15 mouse cellular contexts compared by ENCODE assay signal in genomic region chr11:120900276-120901244, GRCm38 (mm10). TPM values are rescaled to one million over a fixed set of nuclear protein-coding genes. Genes with fewer than 3 reads are reported as not detected.
DNase-seq lines count a peak whose midpoint lies in the region; ATAC-seq and TF ChIP-seq lines count a peak whose summit lies in the region.
"Had no signal": no experiment of that assay in that cellular context is flagged by ENCODE, and none has a peak within 500 bp of the region (broad histone marks: within the 10 kb centered on the region; RNA-seq: fewer than 3 reads in every experiment).

No protein-coding gene starts in this region.

- H3K4me1 ChIP-seq in heart, embryonic 12.5 days (replicated peaks) = peaks cover 5% of the 10 kb centered on the region; the same call in 1 of the 2 replicates
- H3K4me1 ChIP-seq in bone marrow, adult 2 months (ENCODE audit: control insufficient read depth, insufficient read depth, low read length) = peaks cover 6% of the 10 kb centered on the region; the same call in 1 of the 2 replicates
- peaks cover 78% of the 10 kb centered on the region for H3K4me1 ChIP-seq in liver, embryonic 13.5 days (replicated peaks)
- H3K4me1 ChIP-seq in midbrain, embryonic 14.5 days (ENCODE audit: control insufficient read depth, insufficient read depth, low read length) = no peaks in the 10 kb centered on the region
- H3K4me1 ChIP-seq: embryonic facial prominence, embryonic 15.5 days; midbrain, embryonic 12.5 days; neural tube, embryonic 12.5 days had no signal

- no peaks in the 10 kb centered on the region for H3K9me3 ChIP-seq in heart, embryonic 12.5 days (replicated peaks)
- no peaks in the 10 kb centered on the region for H3K9me3 ChIP-seq in liver, embryonic 13.5 days (replicated peaks)
- H3K9me3 ChIP-seq in midbrain, embryonic 14.5 days (ENCODE audit: control insufficient read depth, low read length) = no peaks in the 10 kb centered on the region
- H3K9me3 ChIP-seq: embryonic facial prominence, embryonic 15.5 days; G1E; midbrain, embryonic 12.5 days; neural tube, embryonic 12.5 days had no signal

- WGBS in heart, embryonic 12.5 days = 68% methylated on average over 8 of the region's 8 CpGs
- WGBS in bone marrow, adult 2 months = 75% methylated on average over 8 of the region's 8 CpGs
- 52% methylated on average over 8 of the region's 8 CpGs for WGBS in liver, embryonic 13.5 days (ENCODE audit: insufficient replicate concordance)
- 92% methylated on average over 8 of the region's 8 CpGs for WGBS in midbrain, embryonic 14.5 days

- H3K4me3 ChIP-seq in heart, embryonic 12.5 days = no peak overlapping the region
- no peak overlapping the region for H3K4me3 ChIP-seq in bone marrow, adult 2 months (replicated peaks; ENCODE audit: control insufficient read depth, low read depth, low read length)
- 0 out of 2 replicates have a peak overlapping the region, but pooled peaks have one; percentile 5 for H3K4me3 ChIP-seq in liver, embryonic 13.5 days (replicated peaks)
- H3K4me3 ChIP-seq in midbrain, embryonic 14.5 days (replicated peaks; ENCODE audit: low read depth, low read length) = no peak overlapping the region
- H3K4me3 ChIP-seq: embryonic facial prominence, embryonic 15.5 days; midbrain, embryonic 12.5 days; neural tube, embryonic 12.5 days had no signal

- no peak for TF ChIP-seq POLR2A in bone marrow, adult 2 months (IDR thresholded peaks at IDR 0.05; ENCODE audit: borderline replicate concordance, control insufficient read depth, low read depth, low read length)

- no peak for DNase-seq in heart, adult 8-10 months (ENCODE audit: low spot score)
- peak; percentile 60 for DNase-seq in liver, embryonic 13.5 days
- DNase-seq in midbrain, embryonic 14.5 days = no peak
- no peak for DNase-seq in right cerebral cortex, adult 2 months (ENCODE audit: low spot score in 2 of 2)
- DNase-seq in right cerebral cortex, postnatal 14 days = no peak
- DNase-seq: B cell, adult 2 months; cerebellum, postnatal 25 days; kidney, postnatal 14 days had no signal

- H3K27ac ChIP-seq in heart, embryonic 12.5 days (ENCODE audit: poor library complexity, severe bottlenecking) = peak overlapping the region; percentile 41; the same call in 1 of the 2 replicates
- H3K27ac ChIP-seq in bone marrow, adult 2 months (ENCODE audit: control insufficient read depth, insufficient read depth, low read depth, low read length, poor library complexity) = peak overlapping the region; percentile 70
- H3K27ac ChIP-seq in liver, embryonic 13.5 days = peak overlapping the region; percentile 94
- H3K27ac ChIP-seq in midbrain, embryonic 14.5 days (replicated peaks; ENCODE audit: low read depth, low read length) = no peak overlapping the region
- H3K27ac ChIP-seq: embryonic facial prominence, embryonic 15.5 days; midbrain, embryonic 12.5 days; neural tube, embryonic 12.5 days had no signal

- no peak overlapping the region for H3K9ac ChIP-seq in heart, embryonic 12.5 days
- H3K9ac ChIP-seq in liver, embryonic 13.5 days = peak overlapping the region; percentile 63
- no peak overlapping the region for H3K9ac ChIP-seq in midbrain, embryonic 14.5 days (replicated peaks; ENCODE audit: low read length)
- H3K9ac ChIP-seq: embryonic facial prominence, embryonic 15.5 days; midbrain, embryonic 12.5 days; neural tube, embryonic 12.5 days had no signal

- H3K27me3 ChIP-seq in heart, embryonic 12.5 days (replicated peaks) = no peaks in the 10 kb centered on the region
- no peaks in the 10 kb centered on the region for H3K27me3 ChIP-seq in liver, embryonic 13.5 days
- H3K27me3 ChIP-seq in midbrain, embryonic 14.5 days (ENCODE audit: control insufficient read depth, insufficient read depth, low read length) = no peaks in the 10 kb centered on the region
- H3K27me3 ChIP-seq: embryonic facial prominence, embryonic 15.5 days; midbrain, embryonic 12.5 days; neural tube, embryonic 12.5 days had no signal

- no peak overlapping the region for H3K4me2 ChIP-seq in heart, embryonic 12.5 days
- H3K4me2 ChIP-seq in liver, embryonic 13.5 days = peak overlapping the region; percentile 64
- no peak overlapping the region for H3K4me2 ChIP-seq in midbrain, embryonic 14.5 days (ENCODE audit: low read length)
- H3K4me2 ChIP-seq: embryonic facial prominence, embryonic 15.5 days; midbrain, embryonic 12.5 days; neural tube, embryonic 12.5 days had no signal

- TF ChIP-seq CTCF in bone marrow, adult 2 months (IDR thresholded peaks at IDR 0.05; ENCODE audit: control insufficient read depth, insufficient read depth, low read length) = no peak

- H3K36me3 ChIP-seq in heart, embryonic 12.5 days = peaks cover 25% of the 10 kb centered on the region
- H3K36me3 ChIP-seq in liver, embryonic 13.5 days = peaks cover 3% of the 10 kb centered on the region; the same call in 1 of the 2 replicates
- peaks cover 32% of the 10 kb centered on the region for H3K36me3 ChIP-seq in midbrain, embryonic 14.5 days (ENCODE audit: control insufficient read depth, insufficient read depth, low read length)

- ATAC-seq in heart, embryonic 12.5 days (ENCODE audit: insufficient number of reproducible peaks, low FRiP score) = peak; percentile 82
- peak; percentile 89 for ATAC-seq in liver, embryonic 13.5 days (ENCODE audit: low read depth)
- ATAC-seq in megakaryocyte progenitor cell, adult 5-6 weeks (replicated peaks; ENCODE audit: poor library complexity) = peak; percentile 68
- no peak for ATAC-seq in midbrain, embryonic 14.5 days (ENCODE audit: low FRiP score, low TSS enrichment)

RNA-seq across cellular contexts. Expression of gene Ccdc57, which starts 32.1 kb away (rescaled TPM):
- 4.7 and 4.9 TPM in 2 replicates for polyA plus RNA-seq in heart, embryonic 12.5 days (2016; fragmentation: Nextera tagmentation; extraction: Ambion mirVana)
- total RNA-seq in heart, adult 8-10 months (2022) = 1 to 10 TPM in 2 of 4 experiments, under 1 TPM in 2; 0.72 to 1.7 (median 1.2) TPM
- 2.7 and 14.6 TPM in 2 replicates for polyA plus RNA-seq in bone marrow, adult 2 months (2011; ENCODE audit: insufficient read depth, insufficient read length, low replicate concordance, missing spikeins)
- polyA plus RNA-seq in liver, embryonic 13.5 days (2015; fragmentation: Nextera tagmentation; extraction: Ambion mirVana) = 1.8 TPM in 2 replicates
- 4.5 and 6.4 TPM in 2 replicates for total RNA-seq in megakaryocyte progenitor cell, adult 5-6 weeks (2015)
- 6.4 and 8.4 TPM in 2 replicates for total RNA-seq in megakaryocyte progenitor cell, adult 5-6 weeks (2017)
- 5.5 and 7.0 TPM in 2 replicates for polyA plus RNA-seq in midbrain, embryonic 14.5 days (2014; fragmentation: Nextera tagmentation; extraction: Ambion mirVana)

RNA-seq across cellular contexts. Expression of gene Slc16a3, which starts 47.7 kb away (rescaled TPM):
- polyA plus RNA-seq in heart, embryonic 12.5 days (2016; fragmentation: Nextera tagmentation; extraction: Ambion mirVana) = 289 and 290 TPM in 2 replicates
- total RNA-seq in heart, adult 8-10 months (2022) = 1 to 10 TPM; 1.0 to 3.7 (median 1.3) TPM
- polyA plus RNA-seq in bone marrow, adult 2 months (2011; ENCODE audit: insufficient read depth, insufficient read length, low replicate concordance, missing spikeins) = 14.3 and 50.1 TPM in 2 replicates
- polyA plus RNA-seq in liver, embryonic 13.5 days (2015; fragmentation: Nextera tagmentation; extraction: Ambion mirVana) = 71.4 and 81.7 TPM in 2 replicates
- 4.4 and 5.3 TPM in 2 replicates for total RNA-seq in megakaryocyte progenitor cell, adult 5-6 weeks (2015)
- total RNA-seq in megakaryocyte progenitor cell, adult 5-6 weeks (2017) = 6.0 and 7.5 TPM in 2 replicates
- polyA plus RNA-seq in midbrain, embryonic 14.5 days (2014; fragmentation: Nextera tagmentation; extraction: Ambion mirVana) = 3.4 and 4.8 TPM in 2 replicates
